Mouse (Mus musculus) midbrain, embryonic 11.5 days (tissue): ENCODE measurements around the gene P2ry12. TPM values are rescaled to one million over a fixed set of nuclear protein-coding genes. Genes with fewer than 3 reads are reported as not detected.

Experiments
- ATAC-seq: fragments of 200-750 bp; cut with Nextera tagmentation; 2 replicates; pipeline ENCODE4 v1.8.0; 2017; ENCODE audit warnings: moderate TSS enrichment, moderate library complexity; ENCODE audit not compliant: low FRiP score
- DNase-seq: peaks from one replicate; pipeline ENCODE4 v3.0.0; 2015; ENCODE audit warnings: low spot score; ENCODE audit errors: missing footprints
- H3K27ac ChIP-seq: fragments of 300-500 bp; sonication (generic); 2 replicates; pipeline ENCODE4 v1.5.1; 2014; ENCODE audit warnings: low read depth, low read length
- H3K27me3 ChIP-seq: fragments of 300-500 bp; sonication (generic); 2 replicates; pipeline ENCODE4 v1.6.1; 2014; ENCODE audit warnings: mild to moderate bottlenecking, low read length, moderate library complexity, mixed read lengths; ENCODE audit not compliant: control insufficient read depth, insufficient read depth
- H3K36me3 ChIP-seq: fragments of 300-500 bp; sonication (generic); 2 replicates; pipeline ENCODE4 v1.6.1; 2014; ENCODE audit warnings: mild to moderate bottlenecking, low read length, moderate library complexity, mixed read lengths; ENCODE audit not compliant: control insufficient read depth, insufficient read depth
- H3K4me1 ChIP-seq: fragments of 300-500 bp; sonication (generic); 2 replicates; pipeline ENCODE4 v1.6.1; 2014; ENCODE audit warnings: low read length; ENCODE audit not compliant: control insufficient read depth, insufficient read depth
- H3K4me2 ChIP-seq: fragments of 300-500 bp; sonication (generic); 2 replicates; pipeline ENCODE4 v1.6.1; 2014; ENCODE audit warnings: mild to moderate bottlenecking, moderate library complexity
- H3K4me3 ChIP-seq: fragments of 300-500 bp; sonication (generic); 2 replicates; pipeline ENCODE4 v1.5.1; 2014; ENCODE audit warnings: low read depth, low read length
- H3K9ac ChIP-seq: fragments of 300-500 bp; sonication (generic); 2 replicates; pipeline ENCODE4 v1.6.1; 2014; ENCODE audit warnings: low read length
- H3K9me3 ChIP-seq: fragments of 300-500 bp; sonication (generic); 2 replicates; pipeline ENCODE4 v1.6.1; 2016; ENCODE audit warnings: low read length; ENCODE audit not compliant: control insufficient read depth
- WGBS: fragments of 180-500 bp; shearing (Covaris S2); extraction: QIAGEN DNeasy Blood & Tissue Kit; methylation state at CpG from one replicate; pipeline ENCODE4 v1.1.7; 2014; 5-methylcytosine and 5-hydroxymethylcytosine counted together
- polyA plus RNA-seq: library from polyadenylated mRNA; unstranded; fragments of >200 nt; fragmentation: Nextera tagmentation; extraction: Ambion mirVana; gene quantifications from 2 replicates; pipeline ENCODE4 v1.2.1, GENCODE M21; 2014

The P2ry12 gene
- polyA plus RNA-seq, 1 experiment from 2014 or later = 2.7 TPM

GRCm38 (mm10) chr3:59278254-59278533 is 15.5 kb upstream of the P2ry12 start:
- H3K36me3 ChIP-seq = no peaks in the 10 kb centered on the region
- no peak overlapping the region for H3K9ac ChIP-seq
- no peaks in the 10 kb centered on the region for H3K27me3 ChIP-seq
- H3K27ac ChIP-seq = no peak overlapping the region
- 69% methylated on average over 3 of the region's 3 CpGs for WGBS
- ATAC-seq (peak; percentile 70), DNase-seq (peak; percentile 81)
- no peak overlapping the region for H3K4me3 ChIP-seq
- H3K4me1 ChIP-seq = peaks cover 5% of the 10 kb centered on the region
- H3K4me2 ChIP-seq = no peak overlapping the region
- no peaks in the 10 kb centered on the region for H3K9me3 ChIP-seq

GRCm38 (mm10) chr3:59277502-59278253 is 15.0 kb upstream of the P2ry12 start:
- Histone ChIP-seq H3K27me3 (no peaks in the 10 kb centered on the region), H3K4me2 (no peak overlapping the region), H3K4me3 (no peak overlapping the region), H3K9ac (no peak overlapping the region), H3K4me1 (peaks cover 5% of the 10 kb centered on the region), H3K9me3 (no peaks in the 10 kb centered on the region), H3K36me3 (no peaks in the 10 kb centered on the region), H3K27ac (no peak overlapping the region)
- DNase-seq (no peak), ATAC-seq (peak; percentile 90)
- WGBS = 9% methylated on average over 3 of the region's 3 CpGs

DNA sequence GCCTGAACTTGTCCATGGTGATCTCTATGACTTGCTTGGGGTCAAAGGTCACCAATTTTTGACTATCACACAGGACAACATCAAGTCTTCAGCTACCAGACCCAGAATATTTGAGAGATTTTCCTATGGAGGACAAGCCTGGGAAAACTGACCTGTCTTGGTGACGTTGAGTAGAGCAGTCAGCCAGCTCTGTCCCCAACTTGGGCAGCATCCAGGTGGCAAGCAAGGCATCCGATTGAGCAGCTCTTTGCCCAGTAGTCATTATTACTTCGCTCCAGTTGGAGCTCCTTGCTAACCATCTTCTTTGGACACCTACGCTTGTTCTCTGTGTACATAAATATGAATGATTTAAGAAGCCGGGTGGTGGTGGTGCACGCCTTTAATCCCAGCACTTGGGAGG is 8.1 kb upstream of the P2ry12 start:
- H3K4me3 ChIP-seq = no peak overlapping the region
- ATAC-seq (no peak), DNase-seq (peak; percentile 26)
- no peaks in the 10 kb centered on the region for H3K4me1 ChIP-seq
- H3K4me2 ChIP-seq = no peak overlapping the region
- no peak overlapping the region for H3K27ac ChIP-seq
- WGBS = 82% methylated on average over 6 of the region's 6 CpGs
- H3K9me3 ChIP-seq = no peaks in the 10 kb centered on the region
- H3K36me3 ChIP-seq = no peaks in the 10 kb centered on the region
- no peaks in the 10 kb centered on the region for H3K27me3 ChIP-seq
- H3K9ac ChIP-seq = no peak overlapping the region

- Histone ChIP-seq H3K4me1 (peaks cover 9% of the 10 kb centered on the region), H3K27ac (no peak overlapping the region), H3K27me3 (no peaks in the 10 kb centered on the region), H3K4me2 (no peak overlapping the region), H3K4me3 (no peak overlapping the region), H3K9me3 (no peaks in the 10 kb centered on the region), H3K36me3 (no peaks in the 10 kb centered on the region), H3K9ac (no peak overlapping the region)
- WGBS = 73% methylated on average over 3 of the region's 3 CpGs
- no peak for DNase-seq
- no peak for ATAC-seq
These were observed 1.3 kb upstream of the P2ry12 start for GRCm38 (mm10) chr3:59263988-59264387.

DNA sequence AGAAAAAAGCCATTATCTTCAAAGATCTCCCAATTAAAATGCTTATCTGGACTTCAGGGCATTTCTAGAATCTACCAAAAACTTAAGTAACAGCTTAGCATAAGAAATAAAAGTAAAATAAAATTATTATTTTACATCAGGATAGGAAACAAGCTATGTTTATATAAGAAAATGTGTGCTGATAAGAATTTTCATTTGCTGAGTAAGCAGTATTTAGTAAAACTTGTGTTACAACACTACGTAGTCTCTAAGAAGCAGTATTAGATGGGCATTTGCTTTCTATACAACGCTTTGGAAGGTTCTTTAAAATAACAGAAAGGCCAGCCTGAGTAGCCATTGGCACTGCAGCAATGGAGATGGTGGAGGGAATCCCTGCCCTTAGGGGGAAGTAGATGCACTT is 746 bp upstream of the P2ry12 start:
- Histone ChIP-seq H3K36me3 (no peaks in the 10 kb centered on the region), H3K4me2 (no peak overlapping the region), H3K4me1 (peaks cover 9% of the 10 kb centered on the region), H3K27ac (no peak overlapping the region), H3K9me3 (no peaks in the 10 kb centered on the region), H3K4me3 (no peak overlapping the region), H3K27me3 (no peaks in the 10 kb centered on the region), H3K9ac (no peak overlapping the region)
- DNase-seq (no peak), ATAC-seq (no peak)
- 94% methylated on average over 2 of the region's 2 CpGs for WGBS

DNA sequence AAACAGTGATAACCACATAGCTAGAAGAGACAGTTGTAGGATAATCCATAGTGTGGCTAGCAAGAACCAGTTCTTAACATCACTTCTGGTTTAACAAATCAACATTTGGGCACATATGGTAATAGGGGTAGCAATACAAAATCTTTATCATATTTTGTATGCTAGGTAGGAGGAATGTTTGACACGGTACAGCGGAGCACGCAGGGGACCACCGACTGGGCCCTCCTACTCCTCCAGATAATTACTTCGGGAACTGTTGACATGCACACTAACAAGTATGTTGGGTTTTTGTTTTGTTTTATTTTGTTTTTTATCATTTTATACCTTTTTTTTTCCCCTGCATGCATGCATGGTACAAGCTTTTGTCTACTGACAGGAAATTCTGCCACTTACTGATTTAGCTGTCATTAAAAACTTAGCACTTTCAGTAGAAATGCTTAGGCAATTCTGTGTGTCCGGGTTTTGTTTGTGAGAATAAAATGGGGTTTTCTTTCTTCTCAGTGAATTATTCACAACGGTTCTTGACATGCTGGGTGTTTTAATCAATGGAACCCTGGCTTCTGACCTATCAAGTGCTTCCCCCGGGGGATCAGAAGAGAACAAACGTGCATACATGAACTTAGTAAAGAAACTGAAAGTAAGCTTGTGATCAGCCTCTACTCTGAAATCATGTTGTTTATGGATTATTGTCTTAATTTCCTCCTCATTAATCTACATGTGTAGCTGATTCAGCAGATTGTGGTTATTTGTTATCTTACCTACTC is 780 bp downstream of the P2ry12 start:
- Histone ChIP-seq H3K9me3 (no peaks in the 10 kb centered on the region), H3K4me2 (no peak overlapping the region), H3K36me3 (no peaks in the 10 kb centered on the region), H3K27ac (no peak overlapping the region), H3K4me3 (no peak overlapping the region), H3K27me3 (no peaks in the 10 kb centered on the region), H3K4me1 (peaks cover 9% of the 10 kb centered on the region), H3K9ac (no peak overlapping the region)
- WGBS = 54% methylated on average over 9 of the region's 9 CpGs
- no peak for DNase-seq
- peak; percentile 55; the same call in 1 of the 2 replicates for ATAC-seq

GRCm38 (mm10) chr3:59260745-59261144 is 1.9 kb downstream of the P2ry12 start:
- Histone ChIP-seq H3K36me3 (no peaks in the 10 kb centered on the region), H3K9ac (no peak overlapping the region), H3K4me3 (no peak overlapping the region), H3K9me3 (no peaks in the 10 kb centered on the region), H3K4me2 (no peak overlapping the region), H3K27me3 (no peaks in the 10 kb centered on the region), H3K27ac (no peak overlapping the region), H3K4me1 (peaks cover 9% of the 10 kb centered on the region)
- no peak for ATAC-seq
- no peak for DNase-seq
- 72% methylated on average over 5 of the region's 5 CpGs for WGBS

DNA sequence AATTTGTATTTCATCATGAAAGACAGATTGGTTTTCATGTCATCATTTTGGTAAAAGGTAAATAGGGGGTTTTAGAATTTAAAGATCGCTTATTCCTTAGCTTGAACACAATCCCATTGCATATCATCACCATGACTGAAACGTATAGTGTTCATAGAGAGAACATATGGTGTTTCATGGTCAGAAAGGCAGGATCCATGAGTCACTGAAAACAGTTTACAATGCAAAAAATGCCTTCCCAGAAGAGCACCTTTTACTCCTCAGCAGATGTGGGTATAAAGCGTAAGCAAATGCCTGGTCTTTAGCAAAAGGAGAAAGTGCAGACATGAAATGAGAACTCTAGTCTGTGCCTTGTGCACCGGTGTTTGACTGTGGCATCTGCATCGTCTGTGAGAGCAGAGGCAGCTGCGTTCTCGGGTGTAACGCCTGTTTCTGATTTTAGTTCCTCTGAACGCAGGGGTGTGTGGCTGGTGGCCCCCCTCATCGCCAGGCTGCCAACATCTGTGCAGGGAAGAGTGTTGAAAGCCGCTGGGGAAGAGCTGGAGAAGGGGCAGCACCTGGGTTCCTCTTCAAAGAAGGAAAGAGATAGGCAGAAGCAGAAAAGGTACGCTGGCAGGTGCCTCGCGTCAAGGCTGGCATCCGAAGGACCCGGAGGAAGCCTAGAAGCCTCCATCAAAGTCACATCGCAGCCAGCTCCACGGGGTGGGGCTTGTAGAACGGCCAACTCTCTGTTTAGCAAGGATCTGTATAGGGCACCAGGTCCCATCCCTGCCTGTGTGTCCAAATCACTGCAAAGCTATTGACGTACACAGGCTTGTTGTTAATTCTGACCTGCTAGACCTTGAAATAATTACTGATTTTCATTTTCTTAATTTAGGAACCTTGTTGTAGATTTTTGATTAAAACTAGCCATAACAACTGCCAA is 4.7 kb downstream of the P2ry12 start:
- no peak overlapping the region for H3K9ac ChIP-seq
- no peaks in the 10 kb centered on the region for H3K36me3 ChIP-seq
- no peak overlapping the region for H3K27ac ChIP-seq
- no peak overlapping the region for H3K4me3 ChIP-seq
- H3K9me3 ChIP-seq = no peaks in the 10 kb centered on the region
- DNase-seq (no peak), ATAC-seq (no peak)
- no peaks in the 10 kb centered on the region for H3K27me3 ChIP-seq
- H3K4me1 ChIP-seq = peaks cover 9% of the 10 kb centered on the region
- no peak overlapping the region for H3K4me2 ChIP-seq
- 86% methylated on average over 20 of the region's 20 CpGs for WGBS

GRCm38 (mm10) chr3:59250454-59250853 is 12.2 kb downstream of the P2ry12 start:
- ATAC-seq = no peak
- no peak for DNase-seq
- no peak overlapping the region for H3K27ac ChIP-seq

More at GRCm38 (mm10) chr3:59250454-59250853, 12.2 kb downstream of the P2ry12 start:
- no peak overlapping the region for H3K4me3 ChIP-seq
- no peaks in the 10 kb centered on the region for H3K9me3 ChIP-seq
- H3K27me3 ChIP-seq = no peaks in the 10 kb centered on the region
- H3K36me3 ChIP-seq = no peaks in the 10 kb centered on the region
- WGBS = 94% methylated on average over 1 of the region's 1 CpGs
- no peaks in the 10 kb centered on the region for H3K4me1 ChIP-seq
- no peak overlapping the region for H3K4me2 ChIP-seq
- H3K9ac ChIP-seq = no peak overlapping the region
